Mouse (Mus musculus) urinary bladder, postnatal 36 days (tissue): ENCODE measurements at regions not wholly inside any gene's neighbourhood (a gene's known extent, or its start where the extent isn't known, plus 50 kb on each side); places are given as distances from the start of the nearest gene placed in this dataset.

Experiments used
- DNase-seq, 2 experiments: peaks; one replicate each; pipeline ENCODE4 v3.0.0; 2022; ENCODE audit warnings: low spot score in 2 of 2, mixed read lengths in 1 of 2

- peak; percentile 87 to 94 for DNase-seq
Measured at GRCm38 (mm10) chrX:77432846-77433810, 77.7 kb upstream of the Tbl1x start.

GRCm38 (mm10) chrX:77433811-77434192 is 77.0 kb upstream of the Tbl1x start:
- no peak for DNase-seq

- no peak for DNase-seq
Measured at GRCm38 (mm10) chrX:77443852-77444492, 66.8 kb upstream of the Tbl1x start.

- DNase-seq = no peak
Measured at GRCm38 (mm10) chrX:77446755-77447154, 64.1 kb upstream of the Tbl1x start.

- no peak for DNase-seq
Measured at GRCm38 (mm10) chrX:77451977-77452675, 58.7 kb upstream of the Tbl1x start.
